Mouse (Mus musculus): ENCODE measurements around the gene Gm7168. TPM values are rescaled to one million over a fixed set of nuclear protein-coding genes. Genes with fewer than 3 reads are reported as not detected.
"Not testable (repeated sequence)": the region's sequence is repeated elsewhere in the genome, so short reads cannot be mapped to it uniquely, and the experiment has no call there.

The Gm7168 gene
- total and polyA plus RNA-seq, 2 experiments from 2014 or later = not detected

DNA sequence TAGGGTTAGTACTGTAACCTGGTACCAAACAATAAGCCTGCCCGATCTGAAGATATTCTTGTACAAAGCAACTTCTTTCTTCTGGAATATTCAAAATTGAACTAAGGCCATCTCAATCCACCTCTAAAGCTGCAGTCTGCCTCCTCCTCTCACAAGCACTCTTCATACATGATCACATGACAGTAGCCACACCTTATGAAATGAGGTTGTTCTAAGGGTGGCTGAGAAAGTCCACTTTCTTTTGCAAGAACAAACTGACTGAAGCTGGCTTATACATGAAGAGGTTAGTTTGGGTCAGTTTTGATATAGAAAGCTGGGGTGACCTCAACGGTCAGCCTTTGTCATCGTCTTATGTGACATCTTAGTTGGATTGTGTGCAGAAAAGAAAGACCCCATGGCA lies 14.1 kb downstream of the Gm7168 start:
- not testable (repeated sequence) for H3K36me3 ChIP-seq (replicated peaks; ENCODE audit: control insufficient read depth, insufficient read depth, low read length); DNase-seq (ENCODE audit: low spot score); H3K4me3 ChIP-seq (ENCODE audit: low read depth, low read length); H3K9ac ChIP-seq (replicated peaks; ENCODE audit: low read depth, low read length); H3K27ac ChIP-seq (ENCODE audit: low read depth); H3K9me3 ChIP-seq (replicated peaks; ENCODE audit: control insufficient read depth, low read length); ATAC-seq (ENCODE audit: insufficient read depth, low read depth); H3K4me1 ChIP-seq (ENCODE audit: control insufficient read depth, insufficient read depth); H3K27me3 ChIP-seq (ENCODE audit: control insufficient read depth, insufficient read depth, low read length); H3K4me2 ChIP-seq (ENCODE audit: low read depth, low read length)
- 89% methylated on average over 3 of the region's 3 CpGs for WGBS

- H3K4me3 ChIP-seq (ENCODE audit: low read depth, low read length); H3K36me3 ChIP-seq (replicated peaks; ENCODE audit: control insufficient read depth, insufficient read depth, low read length); H3K27me3 ChIP-seq (ENCODE audit: control insufficient read depth, insufficient read depth, low read length); H3K4me2 ChIP-seq (ENCODE audit: low read depth, low read length); H3K9me3 ChIP-seq (replicated peaks; ENCODE audit: control insufficient read depth, low read length); ATAC-seq (ENCODE audit: insufficient read depth, low read depth); H3K27ac ChIP-seq (ENCODE audit: low read depth); H3K9ac ChIP-seq (replicated peaks; ENCODE audit: low read depth, low read length); DNase-seq (ENCODE audit: low spot score); H3K4me1 ChIP-seq (ENCODE audit: control insufficient read depth, insufficient read depth): not testable (repeated sequence)
- WGBS = 27% methylated on average over 1 of the region's 2 CpGs
These were observed 16.9 kb downstream of the Gm7168 start for GRCm38 (mm10) chr17:13965048-13965447.

GRCm38 (mm10) chr17:13969917-13970316 lies 21.7 kb downstream of the Gm7168 start:
- 72% methylated on average over 1 of the region's 2 CpGs for whole genome bisulfite sequencing
- DNase-seq (ENCODE audit: low spot score); ATAC-seq (ENCODE audit: insufficient read depth, low read depth); H3K9me3 ChIP-seq (replicated peaks; ENCODE audit: control insufficient read depth, low read length); H3K36me3 ChIP-seq (replicated peaks; ENCODE audit: control insufficient read depth, insufficient read depth, low read length); H3K4me1 ChIP-seq (ENCODE audit: control insufficient read depth, insufficient read depth); H3K27me3 ChIP-seq (ENCODE audit: control insufficient read depth, insufficient read depth, low read length); H3K4me3 ChIP-seq (ENCODE audit: low read depth, low read length); H3K4me2 ChIP-seq (ENCODE audit: low read depth, low read length); H3K9ac ChIP-seq (replicated peaks; ENCODE audit: low read depth, low read length); H3K27ac ChIP-seq (ENCODE audit: low read depth): not testable (repeated sequence)

DNA sequence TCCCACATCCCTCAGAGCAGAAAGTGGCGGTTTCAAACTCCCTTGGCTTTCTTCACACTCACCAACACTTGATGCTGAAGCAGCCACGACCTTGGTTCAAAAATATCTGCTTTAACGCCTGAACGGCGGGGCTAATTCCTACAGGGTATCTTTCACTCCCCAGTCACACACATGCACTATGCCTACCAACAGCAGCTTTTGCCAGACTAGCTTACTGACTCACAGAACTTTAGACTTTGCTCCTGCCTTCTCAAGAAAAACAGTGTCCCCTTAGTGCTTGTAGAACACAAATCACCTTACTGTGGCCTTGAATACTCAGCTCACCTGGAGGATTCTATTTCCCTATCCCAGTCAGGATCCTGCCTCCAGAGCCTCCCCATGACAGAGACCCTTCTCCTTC lies 22.6 kb downstream of the Gm7168 start:
- not testable (repeated sequence) for H3K9ac ChIP-seq (replicated peaks; ENCODE audit: low read depth, low read length); H3K4me1 ChIP-seq (ENCODE audit: control insufficient read depth, insufficient read depth); DNase-seq (ENCODE audit: low spot score); ATAC-seq (ENCODE audit: insufficient read depth, low read depth); H3K36me3 ChIP-seq (replicated peaks; ENCODE audit: control insufficient read depth, insufficient read depth, low read length); H3K27me3 ChIP-seq (ENCODE audit: control insufficient read depth, insufficient read depth, low read length); H3K27ac ChIP-seq (ENCODE audit: low read depth); H3K4me2 ChIP-seq (ENCODE audit: low read depth, low read length); H3K9me3 ChIP-seq (replicated peaks; ENCODE audit: control insufficient read depth, low read length); H3K4me3 ChIP-seq (ENCODE audit: low read depth, low read length)
- WGBS = 54% methylated on average over 5 of the region's 5 CpGs

DNA sequence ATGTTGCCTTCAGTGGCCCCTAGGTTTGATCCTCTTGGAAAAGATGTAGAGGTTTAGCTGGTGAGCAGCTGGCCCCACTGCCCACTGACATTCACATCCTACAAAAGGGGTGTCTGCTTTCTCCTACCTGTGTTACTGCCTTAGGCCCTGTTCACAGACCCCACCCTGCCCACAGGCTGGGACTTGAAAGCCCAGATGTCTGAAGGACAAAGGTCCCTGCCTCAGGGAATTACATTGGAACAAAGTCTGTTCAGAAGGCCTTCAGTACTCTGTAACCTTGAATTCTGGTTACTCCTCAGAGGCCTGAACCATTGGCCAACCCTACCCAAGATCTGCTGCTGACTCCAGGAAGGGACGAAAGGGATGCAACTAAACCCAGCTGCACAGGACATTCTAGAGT lies 39.5 kb downstream of the Gm7168 start:
- no peak for TF ChIP-seq EP300 (IDR thresholded peaks at IDR 0.05; ENCODE audit: low read depth)
- no peak for TF ChIP-seq CTCF (IDR thresholded peaks at IDR 0.05; ENCODE audit: low read depth)
- DNase-seq (ENCODE audit: low spot score) (no peak), ATAC-seq (ENCODE audit: insufficient read depth, low read depth) (no peak)
- no peak overlapping the region for H3K4me2 ChIP-seq (ENCODE audit: low read depth, low read length)
- H3K9ac ChIP-seq (replicated peaks; ENCODE audit: low read depth, low read length) = no peak overlapping the region
- no peaks in the 10 kb centered on the region for H3K4me1 ChIP-seq (ENCODE audit: control insufficient read depth, insufficient read depth)
- H3K9me3 ChIP-seq (replicated peaks; ENCODE audit: control insufficient read depth, low read length) = no peaks in the 10 kb centered on the region
- 90% methylated on average over 1 of the region's 1 CpGs for whole genome bisulfite sequencing
- no peaks in the 10 kb centered on the region for H3K27me3 ChIP-seq (ENCODE audit: control insufficient read depth, insufficient read depth, low read length)
- H3K27ac ChIP-seq (ENCODE audit: low read depth) = no peak overlapping the region
- H3K36me3 ChIP-seq (replicated peaks; ENCODE audit: control insufficient read depth, insufficient read depth, low read length) = no peaks in the 10 kb centered on the region
- H3K4me3 ChIP-seq (ENCODE audit: low read depth, low read length) = no peak overlapping the region

GRCm38 (mm10) chr17:13993425-13993824 lies 45.3 kb downstream of the Gm7168 start:
- not testable (repeated sequence) for H3K27me3 ChIP-seq (ENCODE audit: control insufficient read depth, insufficient read depth, low read length); H3K36me3 ChIP-seq (replicated peaks; ENCODE audit: control insufficient read depth, insufficient read depth, low read length); H3K4me2 ChIP-seq (ENCODE audit: low read depth, low read length); H3K4me1 ChIP-seq (ENCODE audit: control insufficient read depth, insufficient read depth); H3K27ac ChIP-seq (ENCODE audit: low read depth); H3K9ac ChIP-seq (replicated peaks; ENCODE audit: low read depth, low read length); H3K4me3 ChIP-seq (ENCODE audit: low read depth, low read length); H3K9me3 ChIP-seq (replicated peaks; ENCODE audit: control insufficient read depth, low read length)
- DNase-seq (ENCODE audit: low spot score) (peak; percentile 32), ATAC-seq (ENCODE audit: insufficient read depth, low read depth) (peak; percentile 36; the same call in 1 of the 2 replicates)
- peak; percentile 46 for TF ChIP-seq CTCF (IDR thresholded peaks at IDR 0.05; ENCODE audit: low read depth)
- 29% methylated on average over 2 of the region's 2 CpGs for WGBS

Other genes starting within 250 kb of the Gm7168 start
- 38.0 and 41.9 TPM in 2 replicates for gene Afdn, start 187.8 kb upstream of the Gm7168 start, total RNA-seq (2014; rRNA removed; ENCODE audit: low replicate concordance)
- 49.4 and 52.8 TPM in 2 replicates for gene Afdn, start 187.8 kb upstream of the Gm7168 start, polyA plus RNA-seq (2015; fragmentation: Nextera tagmentation; extraction: Ambion mirVana)
- gene Tcte2, start 186.5 kb upstream of the Gm7168 start, total RNA-seq (2014; rRNA removed; ENCODE audit: low replicate concordance) = 0.58 and 0.92 TPM in 2 replicates
- 4.3 and 4.5 TPM in 2 replicates for gene Tcte2, start 186.5 kb upstream of the Gm7168 start, polyA plus RNA-seq (2015; fragmentation: Nextera tagmentation; extraction: Ambion mirVana)
- gene Gm7356, start 55.3 kb downstream of the Gm7168 start, total RNA-seq (2014; rRNA removed; ENCODE audit: low replicate concordance) = not detected in 2 replicates
- not detected in 2 replicates for gene Gm7356, start 55.3 kb downstream of the Gm7168 start, polyA plus RNA-seq (2015; fragmentation: Nextera tagmentation; extraction: Ambion mirVana)
- not detected in 2 replicates for gene Gm7358, start 111.2 kb downstream of the Gm7168 start, total RNA-seq (2014; rRNA removed; ENCODE audit: low replicate concordance)
- gene Gm7358, start 111.2 kb downstream of the Gm7168 start, polyA plus RNA-seq (2015; fragmentation: Nextera tagmentation; extraction: Ambion mirVana) = not detected in 2 replicates